Mouse (Mus musculus): ENCODE results near the gene Veph1.

Gene Veph1

GRCm38 (mm10) chr3:66102599-66102932 lies 194.1 kb downstream of the Veph1 start:
- DNase-seq (ENCODE audit: low read depth, low spot score) = no peak

- DNase-seq (ENCODE audit: low read depth, low spot score) = no peak
Observed at GRCm38 (mm10) chr3:66101809-66102598, 194.6 kb downstream of the Veph1 start.

DNA sequence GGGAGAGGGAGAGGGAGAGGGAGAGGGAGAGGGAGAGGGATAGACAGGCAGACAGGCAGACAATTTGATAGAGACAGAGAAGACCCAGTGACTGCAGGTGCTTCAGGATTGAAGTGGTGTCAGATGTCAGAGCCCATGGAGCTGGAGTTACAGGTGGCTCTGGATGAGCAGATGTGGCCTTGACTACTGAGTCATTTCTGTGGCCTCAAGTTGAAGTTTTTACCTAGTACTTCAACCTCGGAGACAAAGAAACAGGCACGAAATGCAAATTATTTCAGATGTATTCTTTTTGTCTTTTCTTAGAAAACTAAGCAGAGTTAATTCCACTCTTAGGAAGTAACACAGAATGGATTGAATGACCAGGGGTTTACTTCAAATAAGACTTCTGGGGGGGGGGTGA lies 195.6 kb downstream of the Veph1 start:
- DNase-seq (ENCODE audit: low read depth, low spot score) = no peak

DNA sequence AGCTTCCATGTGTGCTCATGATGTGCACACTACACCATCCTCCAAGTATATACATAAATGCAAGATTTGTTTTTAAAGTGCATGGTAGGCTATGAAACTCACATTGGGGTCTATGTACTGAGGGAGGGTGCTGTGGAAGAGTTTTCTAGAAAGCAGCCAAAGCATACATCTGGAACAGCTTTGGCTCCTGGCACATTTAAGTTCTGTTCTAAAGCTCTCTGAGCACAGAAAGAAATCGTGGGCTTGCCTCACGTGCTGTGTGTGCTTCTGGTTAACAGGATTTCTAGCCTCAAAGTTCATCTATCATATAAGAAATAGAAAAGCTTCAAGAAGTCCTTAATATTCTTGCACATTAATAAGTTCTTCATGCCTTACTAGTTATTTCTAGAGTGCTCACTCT lies 204.9 kb downstream of the Veph1 start:
- DNase-seq (ENCODE audit: low read depth, low spot score) = no peak

- no peak for DNase-seq (ENCODE audit: low read depth, low spot score)
Observed at GRCm38 (mm10) chr3:66087608-66088007, 209.0 kb downstream of the Veph1 start.

DNA sequence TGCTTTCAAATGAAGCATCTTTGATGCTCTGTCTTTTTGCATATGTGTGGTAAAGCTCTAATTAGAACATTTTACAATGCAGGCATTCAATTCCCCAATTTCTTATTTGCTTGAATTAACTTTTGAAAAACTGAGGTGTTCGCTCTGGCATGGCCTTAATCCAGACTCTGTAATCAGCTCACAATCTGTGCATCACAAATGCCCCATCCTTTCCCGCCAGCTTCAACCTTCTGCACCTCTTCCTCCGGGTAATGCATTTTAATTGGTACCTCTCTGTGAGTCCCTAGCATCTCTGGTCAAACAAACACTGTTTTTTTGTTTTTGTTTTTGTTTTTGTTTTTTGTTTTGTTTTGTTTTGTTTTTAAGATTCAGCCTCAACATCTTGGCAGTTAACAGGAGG lies 212.8 kb downstream of the Veph1 start:
- DNase-seq (ENCODE audit: low read depth, low spot score) = no peak

DNA sequence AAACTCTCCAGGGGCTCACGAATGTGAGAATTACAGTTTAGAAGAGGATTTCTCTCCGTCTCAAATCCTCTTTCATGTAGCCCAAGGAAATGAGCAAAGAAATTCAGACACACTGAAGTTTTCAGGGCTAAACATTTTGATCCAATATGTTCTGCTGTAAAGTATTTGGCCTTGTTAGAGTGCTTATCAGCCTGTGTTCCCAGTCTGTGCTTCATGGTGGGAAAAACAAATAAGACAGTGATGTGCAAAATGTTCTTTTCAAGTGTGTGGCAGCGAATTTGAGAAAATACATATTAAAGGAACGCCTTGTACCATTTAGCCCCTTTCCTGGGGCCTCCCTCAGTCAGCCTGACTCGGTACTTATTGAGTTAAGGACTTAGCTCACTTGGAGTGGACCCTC lies 213.2 kb downstream of the Veph1 start:
- no peak for DNase-seq (ENCODE audit: low read depth, low spot score)

- DNase-seq (ENCODE audit: low read depth, low spot score) = no peak
Observed at GRCm38 (mm10) chr3:66082975-66083374, 213.7 kb downstream of the Veph1 start.

GRCm38 (mm10) chr3:66081363-66081736 lies 215.3 kb downstream of the Veph1 start:
- no peak for DNase-seq (ENCODE audit: low read depth, low spot score)

DNA sequence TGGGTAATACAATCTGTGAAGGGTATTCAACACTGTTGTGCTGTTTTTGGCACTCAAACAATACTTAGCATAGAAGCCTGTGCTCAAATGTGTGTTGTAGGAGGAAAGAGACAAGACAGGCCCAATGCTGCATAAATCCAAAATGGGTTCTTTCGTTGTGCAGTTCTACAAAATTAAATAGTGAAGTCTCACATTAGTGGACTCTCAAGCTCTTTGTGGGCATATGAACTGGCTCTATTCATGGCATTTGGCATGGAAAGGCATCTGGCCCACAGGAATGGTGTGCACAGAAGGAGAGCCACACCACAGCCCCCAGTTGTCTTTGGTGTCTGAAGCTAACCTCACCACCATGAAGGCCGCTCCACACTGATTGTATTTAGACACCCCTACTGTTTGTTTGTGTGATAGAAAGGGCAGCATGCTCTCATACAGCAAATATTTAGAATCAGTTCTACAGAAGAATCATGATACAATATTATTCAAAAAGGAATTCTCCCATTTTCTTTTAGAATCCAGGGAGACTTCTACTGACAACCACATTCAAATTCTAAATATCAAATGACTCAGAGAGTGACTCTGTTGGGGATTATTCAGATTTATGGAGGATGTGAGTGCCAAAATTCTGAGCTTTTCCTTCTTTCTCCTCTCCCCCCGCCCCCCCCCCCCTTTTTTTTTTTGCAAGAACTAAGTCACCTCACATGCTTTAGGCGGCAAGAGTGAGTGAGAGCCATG lies 215.8 kb downstream of the Veph1 start:
- no peak for DNase-seq (ENCODE audit: low read depth, low spot score)

DNA sequence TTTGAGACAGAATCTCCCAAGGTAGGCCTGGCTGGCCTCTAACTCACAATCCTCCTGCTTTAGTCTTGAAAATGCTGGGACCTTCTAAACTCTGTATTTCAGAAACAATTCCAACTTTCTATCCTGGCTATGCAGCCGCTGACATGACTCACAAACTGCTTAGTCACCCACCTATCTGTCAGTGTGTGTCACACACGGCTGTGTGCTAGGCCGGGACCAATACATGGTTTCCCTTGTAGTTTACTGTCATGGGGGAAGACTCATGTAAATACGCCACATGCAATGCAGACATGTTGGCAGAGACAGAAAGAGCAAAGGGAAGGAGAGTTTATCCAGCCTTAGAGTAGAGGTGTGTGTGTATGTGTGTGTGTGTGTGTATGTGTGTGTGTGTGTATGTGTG lies 216.8 kb downstream of the Veph1 start:
- no peak for DNase-seq (ENCODE audit: low read depth, low spot score)

DNA sequence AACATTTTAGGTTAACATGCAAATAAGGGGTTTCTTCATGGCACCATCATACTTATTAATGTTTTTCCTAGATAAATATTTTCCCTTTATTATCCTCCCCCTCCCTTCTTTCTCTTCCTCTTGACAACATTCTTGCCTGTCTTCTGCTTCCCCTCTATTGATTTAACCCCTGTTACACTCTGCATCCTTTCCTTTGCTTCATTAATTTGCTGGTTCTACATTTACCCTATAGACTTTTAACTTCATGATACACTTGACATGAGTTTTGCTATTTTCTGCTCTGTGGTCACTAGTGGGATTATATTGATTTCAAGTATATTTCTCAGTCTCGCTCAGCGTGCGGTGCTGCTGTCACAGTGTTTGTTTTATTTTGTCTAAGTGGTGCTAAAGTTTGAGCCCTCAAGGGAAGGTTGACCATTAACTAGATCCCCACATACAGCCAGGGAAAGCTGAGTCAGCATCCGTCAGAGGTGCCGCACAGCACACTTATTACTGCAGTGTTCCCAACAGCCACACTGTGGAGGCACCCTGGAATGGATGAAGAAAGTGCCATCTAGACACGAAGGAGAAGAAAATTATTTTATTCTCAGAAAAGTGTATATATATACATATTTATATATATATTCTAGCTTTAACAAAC lies 217.6 kb downstream of the Veph1 start:
- peak; percentile 33 for DNase-seq (ENCODE audit: low read depth, low spot score)

DNA sequence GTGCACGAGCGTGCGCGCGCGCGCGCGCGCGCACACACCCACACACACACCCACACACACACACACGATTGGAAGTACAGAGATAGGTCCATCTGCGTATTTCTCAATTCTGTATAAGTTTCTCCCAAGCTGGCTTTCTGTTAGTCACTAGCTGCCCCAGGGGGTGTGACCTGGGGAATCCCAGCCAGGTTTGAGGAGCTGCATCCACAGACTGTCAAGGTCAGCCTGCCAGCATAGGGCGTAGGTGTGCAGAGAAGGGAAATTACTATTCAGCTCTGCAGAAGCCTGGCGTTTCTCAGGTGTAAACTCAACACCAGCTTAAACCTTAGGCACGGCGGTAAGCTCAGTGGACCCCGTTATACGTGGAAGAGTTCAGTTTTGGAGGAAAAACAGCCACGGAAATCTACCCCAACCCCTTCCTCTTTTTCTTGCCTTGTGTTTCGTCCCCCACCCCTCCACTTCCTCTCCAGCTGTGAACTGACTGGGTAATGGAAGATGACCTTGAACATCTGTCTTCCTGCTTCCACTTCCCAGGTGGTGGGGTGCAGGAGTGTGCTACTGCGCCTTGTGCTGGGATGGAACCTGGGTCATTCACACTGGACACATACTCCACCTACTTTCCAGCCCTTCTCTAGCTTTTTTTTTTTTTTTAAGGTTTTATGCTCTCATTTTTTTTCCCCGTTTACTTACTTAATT lies 218.5 kb downstream of the Veph1 start:
- peak; percentile 23 for DNase-seq (ENCODE audit: low read depth, low spot score)

GRCm38 (mm10) chr3:66070274-66070673 lies 226.4 kb downstream of the Veph1 start:
- no peak for DNase-seq (ENCODE audit: low read depth, low spot score)

DNA sequence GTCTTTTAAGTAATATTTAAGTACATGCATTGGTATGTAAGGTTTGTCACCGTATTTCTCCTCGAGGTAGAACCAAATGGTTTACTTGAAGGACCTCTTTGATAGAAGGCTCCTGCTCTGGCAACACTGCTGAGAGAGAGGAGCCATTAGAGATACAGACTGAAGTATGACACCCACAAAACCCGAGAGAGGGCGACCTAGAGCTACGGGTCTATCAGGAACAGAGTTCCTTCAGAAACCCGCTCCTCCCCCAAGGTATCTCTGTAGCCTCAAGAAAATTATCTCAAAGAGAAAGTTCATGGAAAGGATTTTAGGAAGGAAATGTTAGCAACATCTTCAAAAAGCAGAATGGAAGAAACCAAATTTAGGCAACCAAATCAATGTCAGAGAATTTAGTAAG lies 232.8 kb downstream of the Veph1 start:
- DNase-seq (ENCODE audit: low read depth, low spot score) = no peak

DNA sequence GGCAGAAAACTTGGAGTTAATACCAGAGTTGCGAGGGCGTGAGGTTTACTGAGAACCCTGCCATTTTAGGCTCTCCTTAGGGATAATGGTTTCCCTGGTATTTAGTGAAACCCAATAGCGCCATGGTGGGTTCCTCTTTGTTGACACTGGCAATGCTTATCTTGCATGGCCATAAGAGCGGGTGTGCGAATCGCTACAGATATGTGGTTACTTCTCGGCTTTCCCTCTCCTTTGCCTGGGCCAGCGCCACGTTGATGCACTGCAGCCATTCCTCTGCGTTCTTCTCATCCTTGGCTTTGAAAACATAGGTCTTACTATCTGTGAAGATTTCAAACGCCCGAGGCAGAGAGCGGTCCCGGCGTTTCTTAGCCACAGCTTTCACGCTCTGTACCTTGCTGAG lies 239.7 kb downstream of the Veph1 start:
- DNase-seq (ENCODE audit: low read depth, low spot score) = no peak

GRCm38 (mm10) chr3:66055652-66056051 lies 241.0 kb downstream of the Veph1 start:
- no peak for DNase-seq (ENCODE audit: low read depth, low spot score)

- peak; percentile 15 for DNase-seq (ENCODE audit: low read depth, low spot score)
Observed at GRCm38 (mm10) chr3:66050092-66050886, 246.3 kb downstream of the Veph1 start.

DNA sequence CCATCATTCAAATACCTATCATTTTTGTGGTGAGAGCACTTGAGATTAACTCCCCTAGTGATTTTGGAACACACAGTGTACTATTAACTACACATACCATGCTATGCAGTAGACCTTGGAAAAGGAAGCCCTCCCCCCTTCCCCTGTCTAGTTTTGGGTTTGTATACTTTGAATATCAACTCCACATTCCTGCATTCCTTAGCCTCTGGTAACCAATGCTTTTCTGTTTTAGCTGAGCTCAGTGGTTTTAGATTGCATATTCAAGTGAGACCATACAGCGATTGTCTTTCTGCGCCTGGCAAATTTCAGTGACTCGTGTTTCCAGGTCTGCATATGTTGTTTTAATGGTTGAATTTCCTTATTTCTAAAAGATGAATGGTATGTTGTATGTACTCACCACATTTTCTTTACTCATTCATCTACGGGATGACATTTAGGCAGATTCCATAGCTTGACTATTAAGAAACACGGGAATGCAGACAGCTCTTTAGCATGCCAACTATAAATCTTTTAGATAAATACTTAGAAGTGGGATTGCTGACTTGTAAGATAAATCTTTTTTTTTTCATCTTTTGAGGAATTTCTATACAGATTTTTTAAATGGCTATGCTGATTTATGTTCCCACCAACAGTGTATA lies 255.7 kb downstream of the Veph1 start:
- peak; percentile 71 for DNase-seq (ENCODE audit: low read depth, low spot score)

DNA sequence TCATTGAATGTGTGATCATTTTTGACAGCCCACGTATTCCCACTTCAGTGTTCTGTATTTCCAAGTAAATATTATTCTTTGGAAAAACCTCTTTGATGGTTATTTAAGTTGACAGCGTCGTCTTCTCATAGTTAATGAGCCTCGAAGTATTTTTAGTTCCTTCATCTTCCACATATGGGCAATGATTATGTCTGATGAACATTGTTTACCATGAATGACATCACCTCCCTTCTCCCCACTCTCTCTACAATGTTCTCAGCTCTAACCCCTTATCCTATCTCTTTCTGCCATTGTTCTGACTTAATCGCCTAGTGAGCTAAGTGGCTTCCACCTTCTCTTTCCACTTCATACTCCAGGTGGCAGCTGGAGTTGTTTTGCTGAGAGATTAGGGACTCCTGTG lies 261.4 kb downstream of the Veph1 start:
- DNase-seq (ENCODE audit: low read depth, low spot score) = no peak

GRCm38 (mm10) chr3:66033346-66033745 lies 263.3 kb downstream of the Veph1 start:
- DNase-seq (ENCODE audit: low read depth, low spot score) = no peak

Data from mesoderm, embryonic 11.5 days (tissue).